Mouse (Mus musculus): ENCODE results near the gene Blmh. TPM values are rescaled to one million over a fixed set of nuclear protein-coding genes. Genes with fewer than 3 reads are reported as not detected.

Blmh gene
- total and polyA plus RNA-seq, 3 experiments = 111 to 116 TPM; not detected in 1

GRCm38 (mm10) chr11:76893570-76893969, 31.0 kb upstream of the Blmh start:
- no peak for TF ChIP-seq CHD2 (IDR thresholded peaks at IDR 0.05; ENCODE audit: low read length)
- TF ChIP-seq MXI1 (IDR thresholded peaks at IDR 0.05; ENCODE audit: low read depth, low read length) = no peak
- no peak for TF ChIP-seq RCOR1 (IDR thresholded peaks at IDR 0.05; ENCODE audit: low read depth, low read length)
- Histone ChIP-seq H3K27ac (ENCODE audit: control insufficient read depth, low read depth, low read length) (no peak overlapping the region), H3K4me1 (ENCODE audit: control insufficient read depth in 1 of 2, insufficient read depth in 2 of 2, low read length in 2 of 2) (peaks cover 5 to 14% of the 10 kb centered on the region in 2 experiments; a peak in 3 of 4 replicates), H3K27me3 (ENCODE audit: control insufficient read depth in 1 of 2, insufficient read depth in 2 of 2, low read length in 2 of 2) (no peaks in the 10 kb centered on the region), H3K9me3 (replicated peaks; ENCODE audit: insufficient read depth, low read length) (no peaks in the 10 kb centered on the region), H3K79me2 (ENCODE audit: control insufficient read depth, insufficient read depth, low read length, poor library complexity) (no peaks in the 10 kb centered on the region), H3K9ac (ENCODE audit: control insufficient read depth, low read depth, low read length, poor library complexity, severe bottlenecking) (no peak overlapping the region), H3K36me3 (ENCODE audit: control insufficient read depth in 1 of 2, insufficient read depth in 2 of 2, low read length in 2 of 2) (peaks cover 0 to 6% of the 10 kb centered on the region in 2 experiments; a peak in 2 of 4 replicates), H3K4me3 (ENCODE audit: control insufficient read depth in 1 of 2, insufficient read depth in 1 of 2, low read depth in 2 of 2, low read length in 2 of 2) (no peak overlapping the region)
- no peak for DNase-seq (ENCODE audit: low read depth, low spot score)

- Histone ChIP-seq H3K79me2 (ENCODE audit: control insufficient read depth, insufficient read depth, low read length, poor library complexity) (no peaks in the 10 kb centered on the region), H3K9me3 (replicated peaks; ENCODE audit: insufficient read depth, low read length) (no peaks in the 10 kb centered on the region), H3K27me3 (ENCODE audit: control insufficient read depth in 1 of 2, insufficient read depth in 2 of 2, low read length in 2 of 2) (no peaks in the 10 kb centered on the region), H3K4me1 (ENCODE audit: control insufficient read depth in 1 of 2, insufficient read depth in 2 of 2, low read length in 2 of 2) (peaks cover 5 to 15% of the 10 kb centered on the region in 2 experiments; a peak in 3 of 4 replicates), H3K36me3 (ENCODE audit: control insufficient read depth in 1 of 2, insufficient read depth in 2 of 2, low read length in 2 of 2) (peaks cover 0 to 6% of the 10 kb centered on the region in 2 experiments; a peak in 2 of 4 replicates), H3K4me3 (ENCODE audit: control insufficient read depth in 1 of 2, insufficient read depth in 1 of 2, low read depth in 2 of 2, low read length in 2 of 2) (no peak overlapping the region), H3K9ac (ENCODE audit: control insufficient read depth, low read depth, low read length, poor library complexity, severe bottlenecking) (no peak overlapping the region), H3K27ac (ENCODE audit: control insufficient read depth, low read depth, low read length) (no peak overlapping the region)
- DNase-seq (ENCODE audit: low read depth, low spot score) = peak; percentile 66
- TF ChIP-seq SMC3 (IDR thresholded peaks at IDR 0.05; ENCODE audit: low read depth, low read length) (peak; percentile 84), CTCF (IDR thresholded peaks at IDR 0.05 in 2 of 3, conservative IDR thresholded peaks at IDR 0.05 in 1 of 3; ENCODE audit: control insufficient read depth in 1 of 3, insufficient read depth in 1 of 3, low read depth in 2 of 3, low read length in 3 of 3, poor library complexity in 1 of 3, severe bottlenecking in 1 of 3) (peak; percentile 48 to 85 (median 69)), RAD21 (IDR thresholded peaks at IDR 0.05; ENCODE audit: low read depth, low read length) (peak; percentile 87), NRF1 (IDR thresholded peaks at IDR 0.05; ENCODE audit: insufficient read depth, low read depth, low read length, poor library complexity, severe bottlenecking) (no peak), TBP (IDR thresholded peaks at IDR 0.05; ENCODE audit: low read depth, low read length) (no peak), USF1 (IDR thresholded peaks at IDR 0.05; ENCODE audit: low read depth, low read length) (no peak), CHD2 (IDR thresholded peaks at IDR 0.05; ENCODE audit: low read length) (no peak), HCFC1 (IDR thresholded peaks at IDR 0.05; ENCODE audit: low read depth, low read length) (no peak), KAT2A (conservative IDR thresholded peaks at IDR 0.05; ENCODE audit: low read depth, low read length) (no peak), ZC3H11A (IDR thresholded peaks at IDR 0.05; ENCODE audit: low read depth, low read length) (peak; percentile 49; the same call in 1 of the 2 replicates), BHLHE40 (IDR thresholded peaks at IDR 0.05; ENCODE audit: borderline replicate concordance, low read depth, low read length) (no peak)
These were observed 30.4 kb upstream of the Blmh start for GRCm38 (mm10) chr11:76894240-76894639.

- Histone ChIP-seq H3K4me3 (ENCODE audit: control insufficient read depth in 1 of 2, insufficient read depth in 1 of 2, low read depth in 2 of 2, low read length in 2 of 2) (no peak overlapping the region), H3K4me1 (ENCODE audit: control insufficient read depth in 1 of 2, insufficient read depth in 2 of 2, low read length in 2 of 2) (peaks cover 0 to 14% of the 10 kb centered on the region in 2 experiments; a peak in 2 of 4 replicates), H3K9me3 (replicated peaks; ENCODE audit: insufficient read depth, low read length) (no peaks in the 10 kb centered on the region), H3K79me2 (ENCODE audit: control insufficient read depth, insufficient read depth, low read length, poor library complexity) (no peaks in the 10 kb centered on the region), H3K27ac (ENCODE audit: control insufficient read depth, low read depth, low read length) (no peak overlapping the region), H3K9ac (ENCODE audit: control insufficient read depth, low read depth, low read length, poor library complexity, severe bottlenecking) (no peak overlapping the region), H3K36me3 (ENCODE audit: control insufficient read depth in 1 of 2, insufficient read depth in 2 of 2, low read length in 2 of 2) (peaks cover 0 to 9% of the 10 kb centered on the region in 2 experiments; a peak in 2 of 4 replicates), H3K27me3 (ENCODE audit: control insufficient read depth in 1 of 2, insufficient read depth in 2 of 2, low read length in 2 of 2) (no peaks in the 10 kb centered on the region)
- DNase-seq (ENCODE audit: low read depth, low spot score) = no peak
- TF ChIP-seq UBTF (IDR thresholded peaks at IDR 0.05; ENCODE audit: borderline replicate concordance, insufficient read depth, low read depth, low read length) (no peak), NRF1 (IDR thresholded peaks at IDR 0.05; ENCODE audit: insufficient read depth, low read depth, low read length, poor library complexity, severe bottlenecking) (no peak), ZNF384 (IDR thresholded peaks at IDR 0.05; ENCODE audit: low read depth, low read length) (no peak), MYB (IDR thresholded peaks at IDR 0.05; ENCODE audit: low read depth, low read length) (no peak), RAD21 (IDR thresholded peaks at IDR 0.05; ENCODE audit: low read depth, low read length) (no peak), MYC (IDR thresholded peaks at IDR 0.05; ENCODE audit: low read depth, low read length) (no peak), MAX (IDR thresholded peaks at IDR 0.05; ENCODE audit: low read length) (no peak), USF2 (IDR thresholded peaks at IDR 0.05; ENCODE audit: borderline replicate concordance in 1 of 2, insufficient read depth in 1 of 2, low read depth in 1 of 2, low read length in 2 of 2) (no peak), JUND (IDR thresholded peaks at IDR 0.05; ENCODE audit: low read depth, low read length) (no peak), SMC3 (IDR thresholded peaks at IDR 0.05; ENCODE audit: low read depth, low read length) (no peak), ZMIZ1 (IDR thresholded peaks at IDR 0.05; ENCODE audit: low read depth, low read length) (no peak), E2F4 (IDR thresholded peaks at IDR 0.05; ENCODE audit: borderline replicate concordance, low read depth, low read length) (no peak), TAL1 (IDR thresholded peaks at IDR 0.05; ENCODE audit: low read length) (no peak), GATA1 (IDR thresholded peaks at IDR 0.05; ENCODE audit: low read depth, low read length) (no peak), HCFC1 (IDR thresholded peaks at IDR 0.05; ENCODE audit: low read depth, low read length) (no peak)
These were observed 28.2 kb upstream of the Blmh start for GRCm38 (mm10) chr11:76896360-76896759.
